Mouse (Mus musculus) liver, adult 2 months (tissue): ENCODE results near the gene Gm29666.

Source experiments
- CTCF ChIP-seq: fragments of 200-500 bp; IDR thresholded peaks from 2 replicates; pipeline ENCODE4 v1.5.1; 2011; ENCODE audit warnings: low read depth, low read length, control low read depth
- POLR2A ChIP-seq: fragments of 200-500 bp; IDR thresholded peaks from 2 replicates; pipeline ENCODE4 v1.6.1; 2011; ENCODE audit warnings: low read length, control low read depth; ENCODE audit not compliant: insufficient read depth; ENCODE audit errors: extremely low read depth

- TF ChIP-seq POLR2A = no peak
- no peak for TF ChIP-seq CTCF
Measured at GRCm38 (mm10) chr15:84932351-84932750, 12.5 kb upstream of the Gm29666 start.
